Mouse (Mus musculus): ENCODE results near the gene Grid1.

DNA sequence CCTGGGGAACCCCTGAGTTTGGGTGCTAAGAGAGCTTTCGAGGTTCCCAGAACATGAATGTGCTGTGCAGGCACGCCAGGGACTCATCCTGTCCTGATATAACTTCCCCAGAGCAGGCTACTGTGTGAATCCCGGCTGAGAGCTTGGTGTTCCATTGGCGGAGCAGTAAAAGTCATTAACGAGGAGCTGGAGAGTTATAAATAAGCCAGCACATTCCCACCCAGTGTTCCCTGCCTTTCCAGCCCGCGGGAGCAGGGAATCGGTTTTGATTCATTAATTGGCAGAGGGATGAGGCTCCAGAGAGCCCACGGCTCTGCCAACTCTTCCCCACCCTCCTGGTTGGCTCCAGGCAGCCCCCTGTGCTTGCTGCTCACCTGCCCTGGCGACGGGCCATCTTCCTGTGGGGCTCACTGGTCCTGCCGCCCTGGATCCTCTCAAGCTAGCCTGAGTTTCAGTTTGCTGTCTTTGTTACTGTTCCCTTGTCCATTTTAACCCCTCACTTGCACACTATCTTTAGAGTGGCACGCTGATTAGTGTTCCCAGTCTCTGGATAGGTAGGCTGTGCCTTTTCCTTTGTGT, 116.4 kb downstream of the Grid1 start:
- no peak for TF ChIP-seq POLR2A (IDR thresholded peaks at IDR 0.05; ENCODE audit: insufficient read depth, low read depth, low read length)
- TF ChIP-seq CTCF (IDR thresholded peaks at IDR 0.05; ENCODE audit: insufficient read depth, low read depth, low read length): no peak
